Mouse (Mus musculus) stomach, postnatal 0 days (tissue): Measurements from ENCODE around the gene Tshz2. TPM values are rescaled to one million over a fixed set of nuclear protein-coding genes. Genes with fewer than 3 reads are reported as not detected.

ENCODE experiments used
- ATAC-seq: fragments of 200-750 bp; cut with Nextera tagmentation; 2 replicates; pipeline ENCODE4 v1.8.0; 2017; ENCODE audit not compliant: low FRiP score, low TSS enrichment
- DNase-seq: peaks from one replicate; pipeline ENCODE4 v3.0.0-alpha.2; 2016; ENCODE audit warnings: low spot score
- H3K27ac ChIP-seq: fragments of 300-500 bp; sonication (generic); replicated peaks from 2 replicates; pipeline ENCODE4 v1.5.1; 2014; ENCODE audit warnings: mild to moderate bottlenecking, control low read depth
- H3K27me3 ChIP-seq: fragments of 300-500 bp; sonication (generic); 2 replicates; pipeline ENCODE4 v1.6.1; 2014; ENCODE audit warnings: low read length; ENCODE audit not compliant: control insufficient read depth, insufficient read depth
- H3K36me3 ChIP-seq: fragments of 300-500 bp; sonication (generic); 2 replicates; pipeline ENCODE4 v1.6.1; 2014; ENCODE audit warnings: low read length, mixed read lengths; ENCODE audit not compliant: control insufficient read depth, insufficient read depth
- H3K4me1 ChIP-seq: fragments of 300-500 bp; sonication (generic); replicated peaks from 2 replicates; pipeline ENCODE4 v1.6.1; 2014; ENCODE audit warnings: antibody characterized with exemption; ENCODE audit not compliant: control insufficient read depth, insufficient read depth
- H3K4me2 ChIP-seq: fragments of 300-500 bp; sonication (generic); replicated peaks from 2 replicates; pipeline ENCODE4 v1.6.1; 2014; ENCODE audit warnings: low read depth, mild to moderate bottlenecking, control low read depth, moderate library complexity
- H3K4me3 ChIP-seq: fragments of 300-500 bp; sonication (generic); 2 replicates; pipeline ENCODE4 v1.5.1; 2014; ENCODE audit warnings: low read depth, low read length, control low read depth
- H3K9ac ChIP-seq: fragments of 300-500 bp; sonication (generic); 2 replicates; pipeline ENCODE4 v1.6.1; 2014; ENCODE audit warnings: mild to moderate bottlenecking, low read length, control low read depth, mixed read lengths
- H3K9me3 ChIP-seq: fragments of 300-500 bp; sonication (generic); 2 replicates; pipeline ENCODE4 v1.6.1; 2016; ENCODE audit warnings: low read length; ENCODE audit not compliant: control insufficient read depth
- CTCF ChIP-seq: IDR thresholded peaks from 2 replicates; pipeline ENCODE4 v1.5.1; 2016; ENCODE audit warnings: antibody characterized with exemption, low read depth, mild to moderate bottlenecking, moderate library complexity
- EP300 ChIP-seq: optimal IDR thresholded peaks from 2 replicates; pipeline ENCODE3; 2016; ENCODE audit warnings: antibody characterized with exemption
- WGBS: fragments of 180-500 bp; shearing (Covaris S2); extraction: QIAGEN DNeasy Blood & Tissue Kit; methylation state at CpG from one replicate; pipeline ENCODE4 v1.1.7; 2014; 5-methylcytosine and 5-hydroxymethylcytosine counted together
- polyA plus RNA-seq: library from polyadenylated mRNA; unstranded; fragments of >200 nt; fragmentation: Nextera tagmentation; extraction: Ambion mirVana; gene quantifications from 2 replicates; pipeline ENCODE4 v1.2.1, GENCODE M21; 2015

Tshz2 gene
- polyA plus RNA-seq, 1 experiment from 2014 or later: 6.7 TPM

GRCm38 (mm10) chr2:169832184-169832583, 199.4 kb downstream of the Tshz2 start:
- no peak for TF ChIP-seq CTCF
- no peak for TF ChIP-seq EP300
- DNase-seq: no peak
- H3K4me1 ChIP-seq: no peaks in the 10 kb centered on the region
- no peak overlapping the region for H3K4me2 ChIP-seq
- WGBS: 55% methylated on average over 12 of the region's 12 CpGs
- H3K27ac ChIP-seq: no peak overlapping the region
- no peak overlapping the region for H3K4me3 ChIP-seq
- H3K36me3 ChIP-seq: no peaks in the 10 kb centered on the region
- H3K9me3 ChIP-seq: no peaks in the 10 kb centered on the region
- no peak for ATAC-seq
- no peaks in the 10 kb centered on the region for H3K27me3 ChIP-seq
- no peak overlapping the region for H3K9ac ChIP-seq

GRCm38 (mm10) chr2:169833638-169834037, 200.8 kb downstream of the Tshz2 start:
- no peaks in the 10 kb centered on the region for H3K4me1 ChIP-seq
- WGBS: 34% methylated on average over 9 of the region's 9 CpGs
- no peak overlapping the region for H3K4me2 ChIP-seq
- H3K36me3 ChIP-seq: no peaks in the 10 kb centered on the region
- TF ChIP-seq CTCF: no peak
- no peak for TF ChIP-seq EP300
- ATAC-seq (no peak), DNase-seq (no peak)
- no peak overlapping the region for H3K9ac ChIP-seq
- no peaks in the 10 kb centered on the region for H3K27me3 ChIP-seq
- H3K4me3 ChIP-seq: no peak overlapping the region
- no peak overlapping the region for H3K27ac ChIP-seq
- H3K9me3 ChIP-seq: no peaks in the 10 kb centered on the region

- WGBS: 15% methylated on average over 7 of the region's 7 CpGs
- Histone ChIP-seq H3K27me3 (no peaks in the 10 kb centered on the region), H3K9ac (no peak overlapping the region), H3K9me3 (no peaks in the 10 kb centered on the region), H3K36me3 (no peaks in the 10 kb centered on the region), H3K4me3 (no peak overlapping the region), H3K4me2 (no peak overlapping the region), H3K27ac (no peak overlapping the region), H3K4me1 (no peaks in the 10 kb centered on the region)
- TF ChIP-seq CTCF (no peak), EP300 (no peak)
- ATAC-seq (no peak), DNase-seq (no peak)
Measured at GRCm38 (mm10) chr2:169834602-169835001, 201.8 kb downstream of the Tshz2 start.

GRCm38 (mm10) chr2:169837031-169837605, 204.3 kb downstream of the Tshz2 start:
- Histone ChIP-seq H3K27ac (no peak overlapping the region), H3K9me3 (no peaks in the 10 kb centered on the region), H3K4me1 (no peaks in the 10 kb centered on the region), H3K9ac (no peak overlapping the region), H3K36me3 (no peaks in the 10 kb centered on the region), H3K4me3 (no peak overlapping the region), H3K27me3 (no peaks in the 10 kb centered on the region), H3K4me2 (no peak overlapping the region)
- no peak for DNase-seq
- 54% methylated on average over 7 of the region's 7 CpGs for WGBS
- TF ChIP-seq EP300: no peak
- no peak for TF ChIP-seq CTCF
- peak; percentile 55 for ATAC-seq

GRCm38 (mm10) chr2:169838521-169838920, 205.7 kb downstream of the Tshz2 start:
- Histone ChIP-seq H3K27ac (no peak overlapping the region), H3K4me2 (no peak overlapping the region), H3K27me3 (no peaks in the 10 kb centered on the region), H3K4me1 (no peaks in the 10 kb centered on the region), H3K9me3 (no peaks in the 10 kb centered on the region), H3K36me3 (no peaks in the 10 kb centered on the region), H3K4me3 (no peak overlapping the region), H3K9ac (no peak overlapping the region)
- no peak for DNase-seq
- 87% methylated on average over 13 of the region's 13 CpGs for WGBS
- TF ChIP-seq CTCF (no peak), EP300 (no peak)
- ATAC-seq: no peak

- 77% methylated on average over 10 of the region's 10 CpGs for whole genome bisulfite sequencing
- Histone ChIP-seq H3K9ac (no peak overlapping the region), H3K4me1 (no peaks in the 10 kb centered on the region), H3K27me3 (no peaks in the 10 kb centered on the region), H3K4me3 (no peak overlapping the region), H3K36me3 (no peaks in the 10 kb centered on the region), H3K4me2 (no peak overlapping the region), H3K27ac (no peak overlapping the region), H3K9me3 (no peaks in the 10 kb centered on the region)
- DNase-seq (no peak), ATAC-seq (no peak)
- no peak for TF ChIP-seq EP300
Measured at GRCm38 (mm10) chr2:169841442-169841841, 208.6 kb downstream of the Tshz2 start.
